Mouse (Mus musculus) retina, embryonic 14.5 days (tissue): ENCODE results near the gene Rbfox1.

Experiments used
- DNase-seq: peaks from one replicate; pipeline ENCODE4 v3.0.0-alpha.2; 2015; ENCODE audit warnings: low spot score

Rbfox1 gene

DNA sequence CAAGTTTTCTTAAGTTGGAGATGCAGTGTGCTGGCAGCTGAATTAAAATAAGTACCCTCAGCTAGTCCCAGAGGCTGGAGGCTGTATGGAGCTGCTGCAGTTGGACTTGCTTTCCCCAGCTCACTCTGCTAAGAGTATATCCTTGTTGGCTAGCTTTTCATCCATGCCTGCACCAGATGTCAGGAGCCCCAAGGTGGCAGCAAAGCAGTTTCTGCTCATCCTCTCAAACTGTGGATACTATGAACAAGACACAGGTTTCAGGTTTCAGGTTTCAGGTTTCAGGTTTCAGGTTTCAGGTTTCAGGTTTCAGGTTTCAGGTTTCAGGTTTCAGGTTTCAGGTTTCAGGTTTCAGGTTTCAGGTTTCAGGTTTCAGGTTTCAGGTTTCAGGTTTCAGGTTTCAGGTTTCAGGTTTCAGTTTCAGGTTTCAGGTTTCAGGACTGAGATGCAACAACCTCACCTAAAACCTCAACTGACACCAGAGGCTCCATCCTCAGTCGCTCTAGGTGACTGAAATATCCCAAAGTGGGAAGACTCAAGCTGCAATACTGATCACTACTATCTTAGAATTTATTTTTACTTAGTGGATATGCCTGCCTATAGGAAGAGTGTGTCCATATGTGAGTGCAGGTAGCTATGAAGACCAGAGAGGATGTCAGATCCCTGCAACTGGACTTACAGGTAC is 801.1 kb downstream of the Rbfox1 start:
- DNase-seq, result no peak

DNA sequence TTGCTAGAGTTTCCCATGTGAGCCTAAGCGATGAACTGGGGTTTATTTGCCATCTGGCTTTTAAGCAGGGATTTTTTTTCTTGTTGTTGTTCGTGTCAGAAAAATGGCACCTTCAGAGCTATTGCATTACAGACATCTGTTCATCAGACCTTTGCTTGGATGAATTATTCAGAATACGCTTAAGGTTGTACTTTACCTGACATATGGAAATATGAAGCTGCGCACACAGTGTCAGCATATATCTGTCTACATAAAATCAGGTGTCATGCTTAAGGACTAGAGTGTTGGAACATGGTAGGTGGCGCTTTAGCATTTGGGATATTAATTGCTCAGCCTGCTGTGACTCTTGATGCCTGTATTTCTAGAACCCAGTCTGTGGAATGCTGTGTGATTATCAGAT is 819.7 kb downstream of the Rbfox1 start:
- no peak for DNase-seq

GRCm38 (mm10) chr16:6712341-6712740 is 827.2 kb downstream of the Rbfox1 start:
- no peak for DNase-seq

GRCm38 (mm10) chr16:6715245-6715644 is 830.1 kb downstream of the Rbfox1 start:
- no peak for DNase-seq

GRCm38 (mm10) chr16:6716214-6716911 is 831.2 kb downstream of the Rbfox1 start:
- no peak for DNase-seq

- no peak for DNase-seq
Observed at GRCm38 (mm10) chr16:6719027-6719426, 833.9 kb downstream of the Rbfox1 start.

DNA sequence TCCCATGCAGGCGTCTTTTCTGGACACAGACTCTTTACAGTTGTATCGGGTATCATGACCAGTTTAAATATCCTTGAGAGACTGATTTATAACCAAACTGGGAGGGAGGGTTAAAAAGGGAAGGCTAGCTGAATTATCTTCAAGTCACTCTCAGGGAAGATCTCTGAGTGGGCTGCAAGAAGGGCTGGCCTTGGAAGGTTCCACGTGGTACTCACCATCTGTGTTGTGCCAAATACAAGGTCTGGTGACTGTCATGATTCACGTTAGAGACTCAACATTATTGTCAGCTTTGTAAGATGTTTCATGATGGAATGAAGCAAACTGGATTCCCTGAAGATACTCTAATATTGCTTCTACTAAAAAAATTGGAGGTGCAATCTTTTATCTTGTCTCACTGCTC is 847.5 kb downstream of the Rbfox1 start:
- no peak for DNase-seq

GRCm38 (mm10) chr16:6733427-6733826 is 848.3 kb downstream of the Rbfox1 start:
- no peak for DNase-seq

DNA sequence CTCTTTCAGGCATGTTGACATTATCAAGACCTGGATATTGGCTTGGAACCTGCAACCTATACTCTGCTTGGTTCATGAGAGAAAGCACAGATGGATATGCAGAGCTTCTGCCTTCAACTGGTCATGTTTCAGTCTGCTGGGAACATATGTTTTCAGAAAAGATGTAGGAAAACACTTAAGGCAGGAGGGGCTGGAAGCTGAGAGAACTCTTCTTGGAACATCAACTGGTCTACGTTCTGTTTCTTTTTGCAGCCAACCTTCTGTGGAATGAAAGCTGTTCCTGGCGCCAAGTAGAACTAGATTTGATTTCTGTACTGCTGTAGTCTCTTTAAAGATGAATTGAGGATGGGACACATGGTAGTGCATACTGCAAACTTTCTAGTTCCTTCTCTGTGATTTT is 851.4 kb downstream of the Rbfox1 start:
- DNase-seq, result no peak

GRCm38 (mm10) chr16:6736998-6737397 is 851.8 kb downstream of the Rbfox1 start:
- peak; percentile 35 for DNase-seq

DNA sequence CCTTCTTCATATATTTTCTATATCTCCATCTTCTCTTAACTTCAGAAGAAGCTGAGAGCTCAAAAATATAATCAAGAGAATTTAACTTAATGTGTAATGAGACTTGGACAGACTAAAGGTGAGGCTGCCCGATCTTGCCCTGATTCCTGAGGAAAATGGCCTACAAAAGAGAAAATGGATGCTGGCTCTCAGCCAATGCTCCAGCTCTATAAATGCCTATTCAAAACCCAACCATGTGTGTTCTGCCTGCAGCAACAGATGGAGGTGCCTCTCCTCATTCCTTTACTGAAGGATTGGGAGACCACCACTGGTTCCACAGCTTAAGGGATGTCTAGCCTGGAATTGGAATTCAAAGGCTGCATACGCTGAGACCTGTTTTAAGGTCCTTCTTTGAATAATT is 861.0 kb downstream of the Rbfox1 start:
- DNase-seq, result no peak

DNA sequence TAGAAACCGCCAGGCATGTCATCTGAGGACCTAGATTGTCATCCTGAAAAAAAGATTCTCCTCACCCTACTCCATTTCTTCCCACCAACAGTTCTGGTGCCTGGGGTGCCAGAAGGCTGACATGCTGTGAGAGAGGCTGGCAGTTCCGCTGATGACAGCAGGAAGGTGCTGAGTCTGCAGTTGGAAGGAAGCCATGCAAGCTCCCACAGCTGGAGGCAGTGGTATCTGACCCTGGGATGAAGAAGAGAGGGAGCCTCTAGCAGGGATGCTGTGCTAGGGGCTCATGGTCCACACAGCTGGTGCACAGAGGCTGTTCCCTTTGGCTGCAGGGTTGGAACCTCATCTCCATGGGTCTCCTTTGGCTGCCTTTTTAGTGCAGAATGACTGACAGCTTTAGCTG is 865.3 kb downstream of the Rbfox1 start:
- DNase-seq, result no peak

DNA sequence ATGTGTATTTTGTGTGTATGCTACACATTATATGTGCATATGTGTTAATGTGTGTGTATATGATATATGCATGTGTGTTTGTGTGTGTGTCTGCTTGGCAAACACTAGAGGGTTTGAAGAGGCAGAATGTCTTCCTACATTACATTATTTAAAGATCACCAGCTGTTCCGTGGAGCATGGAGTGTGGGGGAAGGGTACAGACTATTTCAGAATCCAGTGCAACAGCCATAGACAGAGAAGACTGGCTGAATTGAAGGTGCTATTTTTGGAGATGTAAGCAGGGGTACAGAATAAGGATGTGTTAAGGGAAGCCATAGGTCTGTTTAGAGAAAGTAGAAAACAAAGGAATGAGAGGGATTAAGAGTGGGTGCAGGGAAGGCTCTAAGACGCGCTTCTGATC is 869.7 kb downstream of the Rbfox1 start:
- DNase-seq, result no peak

- no peak for DNase-seq
Observed at GRCm38 (mm10) chr16:6769495-6770237, 884.5 kb downstream of the Rbfox1 start.

- no peak for DNase-seq
Observed at GRCm38 (mm10) chr16:6777506-6778185, 892.5 kb downstream of the Rbfox1 start.

GRCm38 (mm10) chr16:6784144-6784543 is 899.0 kb downstream of the Rbfox1 start:
- DNase-seq, result no peak

DNA sequence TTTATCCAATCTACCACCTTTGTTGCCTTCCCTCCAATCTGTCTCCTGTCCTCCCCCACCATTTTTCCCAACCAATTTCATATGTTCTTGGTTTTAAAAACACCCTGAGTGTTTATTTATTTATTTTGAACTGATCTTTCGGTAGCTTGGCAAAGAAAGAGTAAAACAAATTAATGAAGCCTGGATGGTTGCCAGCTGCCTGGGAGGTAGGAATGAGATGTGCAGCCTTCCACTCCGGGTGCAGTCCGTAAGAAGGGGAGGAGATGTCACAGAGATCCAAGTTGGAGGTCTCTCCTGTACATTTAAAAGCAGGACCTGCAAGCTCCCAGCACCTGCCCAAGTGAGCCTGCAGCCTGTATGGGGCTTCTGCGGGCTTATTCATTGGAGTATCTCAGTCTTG is 899.9 kb downstream of the Rbfox1 start:
- DNase-seq, result no peak

GRCm38 (mm10) chr16:6791218-6791617 is 906.1 kb downstream of the Rbfox1 start:
- no peak for DNase-seq

GRCm38 (mm10) chr16:6791655-6792054 is 906.5 kb downstream of the Rbfox1 start:
- peak; percentile 85 for DNase-seq

DNA sequence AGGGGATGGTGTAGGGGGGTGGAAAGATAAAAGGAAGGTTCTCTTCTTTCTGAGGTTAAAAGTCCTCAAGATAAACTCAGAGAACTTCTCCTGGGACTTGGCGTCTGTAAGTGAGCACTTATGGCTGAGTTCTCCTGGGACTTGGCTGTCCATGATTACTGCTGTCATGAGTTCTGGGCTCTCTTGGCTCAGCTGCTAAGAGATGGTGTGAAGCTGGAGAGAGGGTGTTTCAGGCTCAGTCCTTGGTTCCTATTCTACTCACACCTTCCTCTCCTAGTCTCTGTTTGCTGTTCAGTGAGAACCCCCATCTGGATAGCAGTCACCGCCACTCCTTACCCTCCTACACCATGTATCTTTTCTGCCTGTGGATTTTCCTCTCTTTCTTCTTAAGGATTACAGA is 921.1 kb downstream of the Rbfox1 start:
- DNase-seq, result no peak

- DNase-seq, result no peak
Observed at GRCm38 (mm10) chr16:6807835-6808234, 922.7 kb downstream of the Rbfox1 start.

DNA sequence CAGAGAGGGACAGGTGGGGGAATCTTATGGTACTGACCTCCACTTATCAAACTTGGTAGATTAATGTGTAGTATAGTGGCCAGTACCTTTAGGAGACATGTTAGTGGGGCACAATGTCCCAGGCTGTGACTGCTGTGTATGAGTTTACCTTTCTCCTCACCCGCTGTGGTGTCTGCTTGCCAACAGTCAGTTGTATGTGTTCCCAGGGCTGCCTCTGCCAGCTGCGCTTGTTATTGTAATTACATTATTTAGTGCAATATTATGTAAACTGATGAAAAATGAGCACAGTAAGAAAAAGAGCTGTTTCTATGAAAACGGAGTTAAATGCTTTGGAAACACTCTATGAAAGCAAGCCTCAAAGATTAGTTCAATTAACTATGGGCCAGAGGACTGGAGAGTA is 928.7 kb downstream of the Rbfox1 start:
- no peak for DNase-seq

- no peak for DNase-seq
Observed at GRCm38 (mm10) chr16:6821741-6822140, 936.6 kb downstream of the Rbfox1 start.
